Mouse (Mus musculus) retina, postnatal 1 day (tissue): Measurements from ENCODE around the gene Gm49336.

Experiments
- DNase-seq: peaks from one replicate; pipeline ENCODE4 v3.0.0-alpha.2; 2012

Gene Gm49336

DNA sequence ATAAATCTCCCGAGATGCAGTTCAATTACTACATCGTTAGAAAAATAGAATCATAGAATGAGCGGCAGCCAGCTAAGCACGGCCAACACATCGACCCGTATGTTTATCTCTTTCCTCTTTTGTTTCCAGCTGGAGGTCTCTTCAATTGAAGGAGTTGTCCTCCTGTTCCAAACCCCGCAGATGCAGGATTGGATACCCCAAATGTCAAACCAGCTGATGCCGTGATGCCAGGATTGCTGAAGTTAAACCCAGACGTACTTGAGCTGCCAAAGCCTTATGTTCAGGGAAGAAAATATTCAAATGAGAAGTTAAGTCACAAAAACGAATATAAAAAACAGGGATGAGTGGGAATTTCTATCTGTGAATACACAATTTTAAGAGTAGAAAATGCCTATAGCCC is 31.4 kb downstream of the Gm49336 start:
- no peak for DNase-seq

DNA sequence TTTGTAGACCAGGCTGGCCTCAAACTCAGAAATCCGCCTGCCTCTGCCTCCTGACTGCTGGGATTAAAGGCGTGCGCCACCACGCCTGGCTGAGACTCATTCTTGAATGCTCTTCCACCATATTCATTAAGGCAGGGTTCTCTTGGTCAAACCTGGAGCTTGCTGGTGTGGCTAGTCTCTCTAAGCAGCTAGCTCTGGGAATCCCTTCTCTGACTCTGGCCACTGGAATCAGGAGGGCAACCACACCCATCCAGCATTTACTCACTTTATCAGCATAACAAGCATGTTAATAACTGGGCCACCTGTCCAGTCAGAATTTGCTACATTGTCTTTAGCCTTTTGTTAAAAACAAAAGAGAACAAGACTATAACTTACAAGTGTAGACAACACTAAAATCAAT is 33.7 kb downstream of the Gm49336 start:
- DNase-seq = no peak

DNA sequence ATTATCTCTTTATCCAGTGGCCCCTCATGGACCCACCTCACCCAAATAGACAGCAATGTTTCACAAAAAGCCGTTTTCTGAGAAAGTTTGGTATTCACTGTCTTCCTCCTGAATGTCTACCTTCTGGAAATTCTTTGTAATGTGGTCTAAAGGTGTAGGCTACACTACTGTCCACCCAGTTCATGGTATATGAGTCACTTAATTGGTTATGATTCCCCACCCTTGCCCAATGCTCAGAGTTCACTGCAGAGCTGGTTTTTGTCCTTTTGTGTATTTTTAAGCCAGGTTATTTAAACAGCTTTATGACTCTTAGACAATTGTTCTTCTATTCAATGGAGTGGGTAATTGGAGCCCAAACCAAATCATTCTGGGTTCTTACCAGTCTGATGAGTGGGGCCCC is 35.2 kb downstream of the Gm49336 start:
- DNase-seq = no peak

DNA sequence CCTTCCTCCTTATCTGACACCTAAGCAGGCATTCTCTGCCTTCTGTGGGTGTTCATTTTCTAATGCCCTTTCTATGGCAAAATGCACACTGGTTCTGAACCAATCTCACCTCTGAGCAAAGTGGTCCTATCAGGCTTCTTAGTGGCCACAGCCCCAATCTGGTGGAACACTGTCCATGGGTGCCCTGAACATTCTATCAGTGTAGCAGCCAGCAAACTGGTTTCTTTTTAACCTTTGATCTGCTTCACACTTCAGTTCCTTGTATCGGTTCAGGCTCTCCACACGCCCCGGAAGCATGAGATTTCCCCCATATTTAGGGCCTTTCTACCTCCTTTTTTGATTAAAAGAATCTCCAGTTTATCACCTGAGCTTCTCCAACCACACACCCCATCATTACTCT is 36.3 kb downstream of the Gm49336 start:
- no peak for DNase-seq

DNA sequence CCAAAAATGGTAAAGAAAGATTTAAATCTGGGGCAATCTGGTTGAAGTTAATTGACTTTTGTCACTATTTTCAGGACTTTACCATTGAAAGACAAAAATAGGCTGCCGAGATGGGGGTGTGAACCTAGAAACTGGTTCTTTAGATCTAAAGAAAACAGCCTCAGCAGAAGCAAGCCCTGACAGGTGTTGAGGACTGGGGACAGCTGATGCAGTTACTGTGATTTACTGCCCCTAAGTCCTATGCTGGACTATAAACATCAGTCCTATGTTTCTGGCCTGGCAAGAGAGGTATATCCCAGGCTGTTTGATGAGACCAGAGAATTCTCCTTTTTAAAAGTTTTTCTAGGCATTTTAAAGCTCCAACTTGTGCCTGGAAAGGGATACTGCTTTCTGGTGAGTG is 37.3 kb downstream of the Gm49336 start:
- no peak for DNase-seq

DNA sequence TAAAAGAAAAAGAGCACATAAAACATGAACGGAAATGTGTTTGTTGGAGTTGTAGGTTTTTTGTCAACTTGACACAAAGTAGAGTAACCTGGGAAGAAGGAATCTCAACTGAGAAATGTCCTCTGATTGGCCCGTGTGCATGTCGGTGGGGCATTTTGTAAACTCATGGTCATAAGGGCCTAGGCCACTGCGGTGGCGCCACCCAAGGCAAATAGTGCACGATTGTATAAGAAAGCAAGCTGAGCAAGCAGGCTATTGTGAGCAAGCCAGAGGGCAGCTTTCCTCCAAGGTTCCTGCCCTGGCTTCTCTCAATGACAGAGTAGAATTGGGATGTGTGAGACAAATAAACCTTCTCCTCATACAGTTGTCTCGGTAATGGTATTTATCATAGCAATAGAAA is 42.1 kb downstream of the Gm49336 start:
- no peak for DNase-seq

DNA sequence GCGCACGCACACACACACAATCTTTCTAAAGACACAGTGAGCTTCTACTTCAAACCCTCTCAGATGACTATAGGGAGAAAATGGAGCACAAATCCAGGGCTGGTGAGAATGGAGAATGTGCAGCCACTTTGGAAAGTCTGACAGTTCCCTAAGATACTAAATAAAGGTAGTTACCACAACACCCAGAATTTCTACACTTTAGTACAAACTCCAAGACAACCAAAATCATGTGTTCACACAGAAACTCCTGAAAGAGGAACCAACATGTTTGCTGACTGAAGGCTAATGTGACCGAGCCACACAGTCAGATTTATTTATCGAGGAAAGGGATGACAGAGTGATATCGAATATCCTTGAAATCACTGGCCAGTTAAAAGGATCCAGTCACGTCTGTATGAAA is 46.3 kb downstream of the Gm49336 start:
- DNase-seq = no peak

DNA sequence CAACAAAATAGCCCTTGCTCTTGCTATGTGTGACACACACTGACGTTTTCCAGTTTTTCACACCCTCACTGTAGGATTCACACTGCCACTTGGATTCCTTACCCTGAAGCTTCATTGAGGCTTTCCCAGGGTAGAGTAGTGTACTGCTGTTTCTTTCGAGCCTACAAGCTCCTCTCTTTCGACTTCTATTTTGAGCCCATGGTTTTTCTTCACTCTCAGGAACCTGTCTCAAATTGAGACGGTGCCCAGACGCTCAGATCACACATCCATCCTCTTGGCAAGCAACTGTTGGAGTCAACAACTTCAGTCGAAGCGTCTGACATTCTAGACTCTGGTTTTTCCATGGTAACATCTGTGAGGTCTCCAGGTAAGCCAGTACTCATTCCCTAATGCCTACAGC is 54.4 kb downstream of the Gm49336 start, which contains the start of gene Atp8a2:
Gene Atp8a2, minus strand, starts transcription at position 296 of the 400 bp plus-strand sequence.
- no peak for DNase-seq

DNA sequence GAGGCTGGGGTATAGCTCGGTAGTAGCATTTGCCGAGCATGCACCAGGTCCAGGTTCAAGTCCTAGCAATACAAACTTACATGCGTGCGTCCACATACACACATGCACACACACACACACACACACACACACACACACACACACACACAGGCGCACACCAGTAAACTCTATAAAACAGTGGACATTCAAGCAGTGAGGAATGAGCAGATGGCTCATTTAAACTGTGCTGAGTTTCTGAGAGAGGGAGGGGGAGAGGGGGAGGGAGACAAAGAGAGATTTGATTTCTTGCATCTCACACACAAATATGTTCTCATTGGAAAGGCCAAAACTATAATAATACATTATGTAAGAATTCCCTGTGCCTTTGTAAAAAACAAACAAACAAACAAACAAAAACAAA is 55.3 kb downstream of the Gm49336 start:
- no peak for DNase-seq

DNA sequence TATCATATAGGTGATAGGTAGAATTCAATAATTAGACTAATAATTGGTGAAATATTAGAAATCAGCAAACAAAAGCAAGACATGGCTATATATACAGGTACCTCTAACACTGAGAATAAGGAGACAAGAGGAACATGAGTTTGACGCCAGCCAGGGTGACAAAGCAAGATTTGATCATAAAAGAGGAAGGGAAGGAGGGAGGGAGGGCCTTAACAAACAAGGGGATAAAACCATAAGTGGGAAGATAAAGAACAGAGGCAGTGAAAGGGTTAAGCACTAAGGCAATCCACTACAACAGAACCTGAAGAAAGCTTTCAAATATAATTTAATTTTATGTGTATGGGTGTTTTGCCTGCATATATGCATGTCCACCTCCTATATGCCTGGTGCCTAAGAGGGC is 56.7 kb downstream of the Gm49336 start:
- DNase-seq = no peak

DNA sequence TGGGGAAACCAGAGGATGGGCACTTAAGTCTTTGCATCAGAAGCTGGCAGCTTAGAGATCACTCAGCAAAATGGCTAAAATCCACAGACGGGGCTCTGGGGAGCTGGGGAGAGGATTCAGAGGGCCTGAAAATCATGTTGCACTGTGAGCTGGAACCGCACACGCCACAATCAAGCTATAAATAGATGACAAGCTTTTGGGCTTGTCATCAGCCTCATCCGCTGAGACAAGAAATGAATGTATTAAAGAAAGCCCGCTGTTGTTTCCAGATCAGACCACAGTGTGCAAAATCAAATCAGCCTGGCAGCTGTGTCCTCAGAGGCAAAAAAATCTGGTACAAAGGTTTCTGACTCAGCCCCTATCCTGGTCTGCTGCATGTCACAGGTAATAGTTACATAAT is 61.5 kb downstream of the Gm49336 start:
- DNase-seq = peak; percentile 32

DNA sequence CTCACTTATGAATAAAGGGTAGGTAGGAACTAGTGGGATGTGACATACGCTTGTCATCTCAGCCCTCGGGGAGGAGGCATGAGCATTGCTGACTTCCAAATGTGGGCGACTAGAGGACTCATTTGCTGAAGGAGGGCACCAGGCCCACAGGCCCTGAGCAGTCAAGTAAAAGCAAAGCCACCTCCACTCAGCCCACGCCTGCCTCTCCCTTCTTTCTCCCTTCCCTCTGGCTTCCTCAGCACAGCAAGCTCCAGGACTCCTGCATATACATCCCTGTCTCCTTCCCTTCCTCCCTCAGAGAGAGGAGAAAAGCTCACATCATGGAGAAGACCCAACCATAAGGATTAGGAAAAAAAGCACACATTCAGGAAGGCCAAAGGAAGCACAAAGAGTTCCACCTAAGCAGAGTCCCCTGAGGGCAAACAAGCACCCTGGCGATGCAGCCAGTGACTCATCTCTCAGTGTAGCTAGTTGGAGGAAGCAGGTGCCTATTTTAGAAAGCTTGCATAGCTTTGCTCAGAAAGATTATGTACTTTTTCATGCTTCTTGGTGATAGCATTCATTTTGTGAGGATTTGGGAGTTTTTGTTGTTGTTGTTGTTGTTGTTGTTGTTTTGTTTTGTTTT is 63.0 kb downstream of the Gm49336 start:
- no peak for DNase-seq

DNA sequence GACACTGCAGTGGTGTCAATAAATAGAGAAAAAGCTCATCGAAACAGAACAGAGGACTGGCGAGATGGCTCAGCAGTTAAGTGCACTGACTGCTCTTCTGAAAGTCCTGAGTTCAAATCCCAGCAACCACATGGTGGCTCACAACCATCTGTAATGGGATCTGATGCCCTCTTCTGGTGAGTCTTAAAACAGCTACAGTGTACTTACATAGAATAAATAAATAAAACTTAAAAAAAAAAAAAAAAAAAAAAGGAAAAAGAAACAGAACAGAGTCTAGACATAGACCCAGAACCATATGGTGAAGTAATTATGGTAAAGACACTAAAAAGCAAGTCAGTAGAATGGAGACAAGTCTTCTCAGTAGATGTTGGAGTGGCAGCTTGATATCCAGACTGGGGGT is 70.0 kb downstream of the Gm49336 start:
- DNase-seq = no peak

DNA sequence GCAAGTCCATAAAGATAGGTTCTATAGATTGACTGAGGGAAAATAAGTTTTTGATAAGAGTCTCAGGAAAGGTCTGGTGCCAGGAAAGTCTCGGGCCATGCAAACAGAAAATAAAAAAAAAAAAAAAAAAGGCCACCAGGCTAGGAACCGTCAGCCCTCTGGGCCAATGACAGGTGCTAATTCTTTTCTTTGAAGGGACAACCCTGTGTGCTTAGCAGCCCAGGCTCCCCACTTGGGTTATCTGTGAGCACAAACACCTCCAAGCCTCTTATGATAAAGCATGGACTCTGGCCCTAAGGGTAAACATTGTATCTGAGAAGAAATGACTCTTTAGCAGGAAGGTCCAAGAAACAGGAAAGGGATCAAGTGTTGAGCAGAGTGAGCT is 72.7 kb downstream of the Gm49336 start:
- no peak for DNase-seq

DNA sequence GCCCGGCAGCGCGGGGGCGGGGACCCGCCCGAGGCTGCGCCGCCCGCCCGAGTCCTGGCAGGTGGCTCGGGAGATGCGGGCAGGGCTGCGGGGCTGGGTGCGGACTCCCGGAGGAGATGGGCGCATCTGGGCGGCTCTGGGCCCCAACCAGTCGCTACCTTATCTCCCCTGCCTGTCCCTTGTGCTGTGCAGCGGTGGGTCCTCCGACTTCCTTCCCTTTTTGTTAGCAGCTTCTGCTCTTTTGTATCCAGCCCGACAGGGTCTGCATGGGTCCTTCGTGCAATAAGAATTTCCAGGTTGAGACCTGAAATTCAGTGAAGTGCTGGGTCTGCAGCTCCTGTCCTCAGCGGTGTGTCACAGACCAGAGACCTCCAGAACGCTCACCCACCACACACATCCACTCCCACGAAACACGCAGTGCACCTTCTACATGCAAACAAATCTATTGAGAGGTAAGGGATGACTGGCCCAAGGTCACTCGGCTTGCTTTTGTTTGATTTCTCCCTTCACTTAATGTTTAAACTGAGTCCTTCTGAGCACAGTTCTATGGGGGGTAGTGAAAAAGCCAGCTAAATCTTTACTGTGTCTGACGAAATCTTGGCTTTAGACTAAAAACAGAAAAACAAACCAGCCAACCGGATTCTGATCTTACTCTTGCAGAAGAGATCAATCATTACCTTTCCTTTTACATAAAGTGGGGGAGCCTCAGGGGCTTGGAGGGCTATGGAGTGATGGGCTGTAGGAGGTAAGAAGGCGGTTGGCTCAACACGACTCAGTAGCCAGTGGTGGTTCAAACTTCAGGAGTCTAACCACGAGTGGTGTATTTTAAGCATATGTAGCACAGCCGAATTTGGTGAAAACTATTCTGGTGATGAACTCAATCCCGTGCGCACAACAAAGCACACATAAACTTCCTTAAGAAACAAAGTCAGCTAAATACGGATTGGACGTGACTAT is 73.4 kb downstream of the Gm49336 start:
- DNase-seq = no peak

DNA sequence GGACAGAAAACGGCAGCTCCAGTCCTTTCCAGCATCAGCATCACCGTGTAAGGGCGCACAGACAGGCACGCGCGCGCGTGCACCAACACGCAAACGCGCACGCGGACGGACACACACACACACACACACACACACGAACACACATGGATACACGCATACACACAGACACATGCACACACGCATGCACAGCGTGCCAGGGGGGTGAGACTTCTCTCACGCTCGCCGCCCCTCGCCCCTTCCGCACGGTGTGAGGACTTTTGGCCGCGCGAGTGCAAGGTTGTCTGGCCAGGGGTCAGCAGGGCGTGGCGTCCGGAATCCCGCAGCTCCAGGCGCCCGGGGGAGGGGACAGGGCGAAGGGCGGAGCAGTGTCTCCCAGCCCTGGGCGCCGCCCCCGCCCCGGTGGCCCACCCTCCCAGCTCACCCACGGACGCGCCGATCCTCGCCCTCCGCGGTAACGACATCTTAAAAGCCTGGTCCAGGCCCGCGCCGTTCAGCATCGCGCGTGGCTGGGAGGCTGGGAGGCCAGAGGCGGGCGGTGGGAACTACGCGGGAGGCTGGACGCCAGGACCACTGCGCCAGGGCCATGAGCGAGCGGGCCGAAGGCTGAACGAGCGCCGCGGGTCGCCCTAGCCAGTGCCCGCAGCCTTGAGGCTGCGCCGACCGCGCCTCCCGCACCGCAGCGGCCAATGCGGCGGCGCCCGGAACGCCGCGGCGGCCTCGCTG is 74.3 kb downstream of the Gm49336 start:
- peak; percentile 87 for DNase-seq

DNA sequence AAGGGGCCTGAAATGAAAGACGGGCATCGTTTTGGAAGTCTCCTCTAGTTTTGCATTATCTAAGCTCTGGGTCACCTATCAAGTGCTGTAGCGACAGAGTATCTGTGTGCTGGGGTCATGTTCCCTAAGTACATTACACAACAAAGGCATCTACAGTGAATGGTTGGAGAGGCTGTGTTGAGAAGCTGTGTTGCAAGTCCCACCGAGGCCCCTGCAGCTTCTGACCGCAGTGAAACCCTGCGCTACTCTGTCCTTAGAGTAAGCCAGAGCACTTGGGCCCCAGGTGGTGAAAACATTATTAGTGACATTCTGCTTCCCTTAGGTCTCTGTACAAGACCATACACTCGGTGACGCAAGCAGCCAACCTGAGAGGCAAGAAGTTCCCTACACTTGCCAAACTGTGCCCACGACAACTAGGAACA is 74.8 kb downstream of the Gm49336 start:
- no peak for DNase-seq

DNA sequence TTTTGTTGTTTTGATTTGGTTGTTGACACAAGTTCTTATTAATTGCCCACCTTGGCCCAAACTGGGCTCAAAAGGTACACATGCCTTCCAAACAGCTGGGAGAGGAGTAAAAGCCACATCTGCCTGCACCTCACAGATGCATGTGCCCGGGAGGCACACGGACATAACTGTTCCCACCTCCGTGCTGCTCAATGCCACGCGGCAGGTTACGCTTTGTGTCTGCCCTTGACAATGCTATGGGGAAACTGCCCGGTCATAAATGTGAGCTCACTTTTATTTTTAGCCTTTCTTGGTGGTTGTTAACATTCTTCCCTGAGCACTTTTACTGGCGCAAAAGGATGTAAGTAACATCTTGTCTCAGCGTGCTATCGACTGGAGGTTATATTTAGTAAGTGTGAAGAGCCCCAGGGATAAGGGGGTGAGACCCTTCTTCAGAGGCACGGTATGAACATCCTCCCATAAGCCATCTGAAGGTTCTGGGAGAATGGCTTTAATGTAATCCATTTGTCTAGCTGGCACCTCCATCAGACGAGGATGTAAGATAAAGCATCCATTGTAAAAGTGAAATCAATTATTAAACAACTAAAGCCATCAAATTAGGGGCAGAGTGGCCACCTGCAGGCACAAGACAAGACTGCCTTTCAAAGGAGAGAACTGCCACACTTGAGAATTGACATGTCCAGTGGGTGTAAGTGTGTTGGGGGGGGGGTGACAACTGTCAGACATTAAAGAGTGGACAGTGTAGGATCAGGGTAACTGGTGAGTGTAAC is 78.8 kb downstream of the Gm49336 start:
- peak; percentile 76 for DNase-seq

DNA sequence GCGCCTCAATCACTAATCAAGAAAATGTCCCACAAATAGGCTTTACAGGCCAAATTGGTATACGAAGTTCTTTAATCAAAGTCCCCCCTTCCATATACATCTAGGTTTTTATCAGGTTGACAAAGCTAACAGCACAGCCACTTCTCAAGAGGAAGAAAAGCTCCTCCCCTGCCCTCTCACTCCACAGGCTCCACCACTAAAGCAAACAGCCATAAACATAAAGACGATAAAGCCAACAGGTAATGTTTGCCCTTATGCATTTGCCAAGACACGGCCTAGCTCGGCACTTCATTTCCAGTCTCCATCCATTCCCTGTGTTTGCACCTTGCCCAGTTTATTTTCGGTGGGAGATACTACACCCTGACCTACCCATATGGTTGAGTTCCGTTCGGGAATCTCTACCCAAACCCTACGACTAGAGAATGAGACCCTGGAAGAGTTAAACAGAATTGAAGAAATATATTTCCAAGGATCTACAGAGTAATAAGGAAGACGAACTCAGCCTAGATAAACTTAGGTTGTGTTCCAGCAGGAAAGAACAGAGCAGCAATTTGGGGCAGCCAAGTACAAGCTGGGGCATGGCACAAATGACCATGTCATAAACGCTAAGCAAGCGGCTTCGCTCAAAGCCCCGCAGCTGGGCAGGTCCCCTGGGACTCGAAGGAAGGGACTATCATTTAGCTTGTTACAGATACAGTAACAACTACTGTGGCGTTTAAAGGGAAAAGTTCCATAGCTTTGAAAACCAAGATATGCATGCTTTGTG is 80.3 kb downstream of the Gm49336 start:
- DNase-seq = no peak

DNA sequence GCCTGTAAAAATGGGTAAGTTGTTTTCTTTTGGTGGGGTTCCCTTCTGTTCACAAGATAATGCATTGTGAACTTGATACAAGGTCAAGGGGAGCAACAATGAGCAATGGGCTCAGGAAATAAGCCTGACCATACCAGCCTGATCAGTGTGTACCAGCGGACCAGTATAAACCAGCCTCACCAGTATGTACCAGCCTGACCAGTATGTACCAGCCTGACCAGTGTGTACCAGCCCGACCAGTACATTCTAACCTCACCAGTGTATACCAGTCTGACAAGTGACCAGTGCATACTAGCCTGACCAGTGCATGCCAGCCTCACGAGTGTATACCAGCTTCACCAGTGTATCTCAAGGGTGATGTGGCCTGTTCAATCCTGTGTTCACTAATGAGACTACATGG is 87.9 kb downstream of the Gm49336 start:
- DNase-seq = no peak
